Mouse (Mus musculus): Measurements from ENCODE around the gene Ankrd12. TPM values are rescaled to one million over a fixed set of nuclear protein-coding genes. Genes with fewer than 3 reads are reported as not detected.
A peak's percentile ranks its signal among the peaks of the same experiment; 100 is the strongest.

Gene Ankrd12
- polyA plus RNA-seq, 1 experiment: 28.3 TPM

DNA sequence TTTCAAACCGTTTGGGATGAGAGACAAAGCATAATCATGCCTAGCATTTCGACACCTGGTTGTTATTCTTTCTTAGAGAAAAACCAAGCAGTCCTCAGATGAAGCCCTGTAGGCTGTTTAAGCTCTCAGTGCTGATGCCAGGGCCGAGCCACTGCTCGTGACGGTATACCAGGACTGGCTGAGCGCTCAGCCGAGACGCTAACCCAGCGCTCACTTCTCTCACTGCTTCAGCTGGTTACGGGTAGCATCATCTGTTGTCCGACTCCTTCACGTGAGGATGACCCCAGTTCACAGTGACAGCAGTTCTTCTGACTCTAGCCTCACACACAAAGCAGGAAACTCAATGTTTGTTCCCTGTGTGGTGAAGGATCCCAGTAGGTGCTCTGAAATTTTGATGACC is 136.7 kb downstream of the Ankrd12 start:
- Histone ChIP-seq H3K4me3 (ENCODE audit: insufficient read depth, low read length) (no peak overlapping the region), H3K27ac (ENCODE audit: insufficient read depth, low read depth, low read length) (no peak overlapping the region)
- TF ChIP-seq CTCF (IDR thresholded peaks at IDR 0.05; ENCODE audit: low read depth, low read length) (no peak), POLR2A (IDR thresholded peaks at IDR 0.05; ENCODE audit: borderline replicate concordance, low read depth, low read length) (no peak)

DNA sequence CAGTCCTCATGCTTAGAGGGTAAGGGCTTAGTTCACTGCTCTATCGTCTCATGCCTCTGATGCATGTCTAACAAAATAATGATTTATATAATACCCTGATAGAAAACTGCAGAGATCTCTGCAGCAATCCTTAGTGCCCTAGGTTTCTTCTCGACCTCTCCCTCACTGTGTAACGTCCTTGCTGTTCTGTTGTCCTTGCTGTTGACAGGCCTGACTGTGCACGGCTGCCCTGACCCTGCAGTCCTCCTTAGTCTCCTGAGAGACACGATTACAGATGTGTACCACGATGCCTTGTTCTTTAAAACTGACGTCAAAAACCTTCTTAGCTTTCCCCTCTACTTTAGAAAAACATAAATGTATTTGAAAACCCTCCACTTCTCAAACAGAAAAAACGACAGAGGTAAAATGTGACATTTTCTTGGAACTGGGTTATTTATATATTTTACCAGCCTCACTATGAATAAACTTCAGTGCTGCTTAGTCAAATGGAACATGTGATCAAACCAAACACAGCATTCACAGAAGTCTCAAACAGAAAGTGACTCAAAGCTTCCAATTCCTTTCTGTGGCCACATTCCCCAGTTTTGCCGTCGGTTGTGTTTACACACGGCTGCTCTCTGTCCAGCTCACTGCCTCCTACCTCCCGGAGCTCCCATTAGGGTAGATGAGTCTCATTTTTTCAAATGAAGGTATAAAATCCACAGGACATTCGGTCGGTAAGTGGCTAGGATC is 137.3 kb downstream of the Ankrd12 start:
- no peak overlapping the region for H3K27ac ChIP-seq (ENCODE audit: insufficient read depth, low read depth, low read length)
- no peak overlapping the region for H3K4me3 ChIP-seq (ENCODE audit: insufficient read depth, low read length)
- peaks cover 13% of the 10 kb centered on the region for H3K4me1 ChIP-seq (ENCODE audit: control insufficient read depth, insufficient read depth, low read length)
- TF ChIP-seq CTCF (IDR thresholded peaks at IDR 0.05; ENCODE audit: low read depth, low read length) (no peak), POLR2A (IDR thresholded peaks at IDR 0.05; ENCODE audit: borderline replicate concordance, low read depth, low read length) (no peak)

More for the DNA sequence above, 136.7 kb downstream of the Ankrd12 start:
- H3K4me1 ChIP-seq (ENCODE audit: control insufficient read depth, insufficient read depth, low read length): peaks cover 13% of the 10 kb centered on the region

DNA sequence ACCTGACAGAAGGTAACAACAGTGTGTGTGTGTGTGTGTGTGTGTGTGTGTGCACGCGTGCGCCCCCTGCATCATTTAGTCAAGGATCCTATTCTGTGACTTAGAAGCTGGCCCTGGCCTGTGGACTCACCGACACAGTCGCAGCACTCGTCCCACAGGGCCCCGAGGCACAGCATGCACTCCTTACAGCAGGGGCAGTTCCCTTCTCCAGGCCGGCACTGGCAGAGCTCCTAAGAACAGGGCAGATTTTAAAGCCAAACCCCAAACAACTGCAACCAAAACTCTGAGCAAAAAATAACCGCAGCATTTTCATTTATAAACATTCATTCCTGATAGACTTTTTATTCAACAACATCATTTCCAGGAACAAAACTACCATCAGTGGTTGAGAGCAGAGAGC is 139.2 kb downstream of the Ankrd12 start:
- Histone ChIP-seq H3K4me1 (ENCODE audit: control insufficient read depth, insufficient read depth, low read length) (peaks cover 13% of the 10 kb centered on the region), H3K27ac (ENCODE audit: insufficient read depth, low read depth, low read length) (no peak overlapping the region), H3K4me3 (ENCODE audit: insufficient read depth, low read length) (no peak overlapping the region)
- TF ChIP-seq CTCF (IDR thresholded peaks at IDR 0.05; ENCODE audit: low read depth, low read length) (no peak), POLR2A (IDR thresholded peaks at IDR 0.05; ENCODE audit: borderline replicate concordance, low read depth, low read length) (no peak)

- no peak; the same call in 1 of the 2 replicates for TF ChIP-seq CTCF (IDR thresholded peaks at IDR 0.05; ENCODE audit: low read depth, low read length)
- TF ChIP-seq POLR2A (IDR thresholded peaks at IDR 0.05; ENCODE audit: borderline replicate concordance, low read depth, low read length): no peak
- Histone ChIP-seq H3K27ac (ENCODE audit: insufficient read depth, low read depth, low read length) (no peak overlapping the region), H3K4me1 (ENCODE audit: control insufficient read depth, insufficient read depth, low read length) (peaks cover 19% of the 10 kb centered on the region), H3K4me3 (ENCODE audit: insufficient read depth, low read length) (no peak overlapping the region)
Measured at GRCm38 (mm10) chr17:65933741-65934140, 143.1 kb downstream of the Ankrd12 start.

DNA sequence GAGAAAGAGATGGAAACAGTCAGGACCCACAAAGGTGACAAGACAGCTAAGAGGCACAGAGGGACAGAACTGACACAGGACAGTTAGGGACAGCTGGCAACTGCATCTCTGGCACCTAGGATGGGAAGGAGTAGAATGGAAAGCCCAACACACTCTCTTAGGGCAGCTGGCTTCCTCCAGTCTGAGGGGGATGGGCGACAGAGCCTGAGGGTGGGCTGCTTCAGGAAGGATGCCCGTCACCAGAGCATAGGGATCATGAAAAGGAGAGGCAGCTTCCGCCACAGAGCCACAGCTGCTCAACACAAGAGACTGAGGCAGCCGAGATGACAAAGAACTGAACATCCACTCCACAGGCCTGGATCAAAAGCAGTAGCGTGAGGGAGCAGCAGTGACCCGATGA is 145.4 kb downstream of the Ankrd12 start:
- no peak overlapping the region for H3K4me3 ChIP-seq (ENCODE audit: insufficient read depth, low read length)
- H3K27ac ChIP-seq (ENCODE audit: insufficient read depth, low read depth, low read length): peak overlapping the region; percentile 35
- TF ChIP-seq POLR2A (IDR thresholded peaks at IDR 0.05; ENCODE audit: borderline replicate concordance, low read depth, low read length): no peak
- no peak for TF ChIP-seq CTCF (IDR thresholded peaks at IDR 0.05; ENCODE audit: low read depth, low read length)
- peaks cover 19% of the 10 kb centered on the region for H3K4me1 ChIP-seq (ENCODE audit: control insufficient read depth, insufficient read depth, low read length)

GRCm38 (mm10) chr17:65930960-65931359 is 145.9 kb downstream of the Ankrd12 start:
- TF ChIP-seq POLR2A (IDR thresholded peaks at IDR 0.05; ENCODE audit: borderline replicate concordance, low read depth, low read length) (no peak), CTCF (IDR thresholded peaks at IDR 0.05; ENCODE audit: low read depth, low read length) (no peak)
- peak overlapping the region; percentile 35 for H3K27ac ChIP-seq (ENCODE audit: insufficient read depth, low read depth, low read length)

DNA sequence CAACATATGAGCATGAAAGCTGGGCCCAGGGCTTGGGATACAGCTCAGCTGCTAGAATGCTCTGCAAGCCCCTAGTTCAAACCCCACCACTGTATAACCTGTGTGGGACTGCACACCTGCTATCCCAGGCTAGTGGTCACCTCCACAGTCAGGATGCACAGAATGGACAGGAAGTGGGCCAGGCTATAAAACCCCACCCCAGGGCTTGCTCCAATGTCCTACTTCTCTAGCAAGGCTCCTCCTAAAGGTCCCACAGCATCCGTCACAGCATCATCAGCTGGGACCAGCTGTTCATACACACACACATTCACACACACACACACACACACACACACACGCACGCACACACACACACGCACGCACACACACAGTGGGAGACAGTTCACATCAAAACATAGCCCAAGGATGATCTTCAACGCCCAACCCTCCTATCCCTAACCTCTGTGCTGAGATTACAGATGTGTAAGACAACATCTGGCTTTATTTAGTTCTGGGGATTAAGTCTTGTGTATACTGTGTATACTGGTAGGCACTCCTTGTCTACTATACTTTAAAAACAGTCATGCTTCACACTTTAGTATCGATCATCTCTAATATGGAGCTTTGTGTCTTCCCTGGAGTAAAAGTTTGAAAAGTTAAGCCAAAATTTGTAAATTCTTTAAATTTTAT is 146.6 kb downstream of the Ankrd12 start:
- no peak overlapping the region for H3K27ac ChIP-seq (ENCODE audit: insufficient read depth, low read depth, low read length)
- peaks cover 15% of the 10 kb centered on the region for H3K4me1 ChIP-seq (ENCODE audit: control insufficient read depth, insufficient read depth, low read length)
- no peak for TF ChIP-seq CTCF (IDR thresholded peaks at IDR 0.05; ENCODE audit: low read depth, low read length)
- H3K4me3 ChIP-seq (ENCODE audit: insufficient read depth, low read length): no peak overlapping the region

More at GRCm38 (mm10) chr17:65930960-65931359, 145.9 kb downstream of the Ankrd12 start:
- no peak overlapping the region for H3K4me3 ChIP-seq (ENCODE audit: insufficient read depth, low read length)
- peaks cover 15% of the 10 kb centered on the region for H3K4me1 ChIP-seq (ENCODE audit: control insufficient read depth, insufficient read depth, low read length)

- Histone ChIP-seq H3K4me1 (ENCODE audit: control insufficient read depth, insufficient read depth, low read length) (peaks cover 15% of the 10 kb centered on the region), H3K4me3 (ENCODE audit: insufficient read depth, low read length) (no peak overlapping the region), H3K27ac (ENCODE audit: insufficient read depth, low read depth, low read length) (no peak overlapping the region)
- TF ChIP-seq POLR2A (IDR thresholded peaks at IDR 0.05; ENCODE audit: borderline replicate concordance, low read depth, low read length) (no peak), CTCF (IDR thresholded peaks at IDR 0.05; ENCODE audit: low read depth, low read length) (no peak)
Measured at GRCm38 (mm10) chr17:65929319-65929978, 147.4 kb downstream of the Ankrd12 start.

DNA sequence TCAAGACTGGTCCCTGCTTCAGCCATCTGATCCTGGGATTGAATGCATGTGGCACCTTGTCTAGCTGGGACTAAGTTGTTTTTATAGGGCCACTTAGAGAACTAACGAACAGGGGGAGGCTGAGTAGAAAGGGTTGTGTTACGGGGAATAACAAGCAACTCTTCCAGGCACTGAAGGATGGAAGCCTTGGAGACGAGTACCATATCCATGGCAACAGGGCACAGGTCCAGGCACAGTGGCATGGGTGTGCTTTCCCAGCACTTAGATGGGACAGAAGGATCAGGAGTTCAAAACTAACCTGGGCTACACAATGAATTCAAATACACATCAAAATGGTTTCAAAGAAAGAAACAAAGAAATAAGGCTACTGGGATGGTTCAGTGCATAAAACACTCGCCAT is 149.8 kb downstream of the Ankrd12 start:
- Histone ChIP-seq H3K27ac (ENCODE audit: insufficient read depth, low read depth, low read length) (no peak overlapping the region), H3K4me3 (ENCODE audit: insufficient read depth, low read length) (no peak overlapping the region), H3K4me1 (ENCODE audit: control insufficient read depth, insufficient read depth, low read length) (peaks cover 20% of the 10 kb centered on the region)
- TF ChIP-seq CTCF (IDR thresholded peaks at IDR 0.05; ENCODE audit: low read depth, low read length): no peak
- TF ChIP-seq POLR2A (IDR thresholded peaks at IDR 0.05; ENCODE audit: borderline replicate concordance, low read depth, low read length): no peak

DNA sequence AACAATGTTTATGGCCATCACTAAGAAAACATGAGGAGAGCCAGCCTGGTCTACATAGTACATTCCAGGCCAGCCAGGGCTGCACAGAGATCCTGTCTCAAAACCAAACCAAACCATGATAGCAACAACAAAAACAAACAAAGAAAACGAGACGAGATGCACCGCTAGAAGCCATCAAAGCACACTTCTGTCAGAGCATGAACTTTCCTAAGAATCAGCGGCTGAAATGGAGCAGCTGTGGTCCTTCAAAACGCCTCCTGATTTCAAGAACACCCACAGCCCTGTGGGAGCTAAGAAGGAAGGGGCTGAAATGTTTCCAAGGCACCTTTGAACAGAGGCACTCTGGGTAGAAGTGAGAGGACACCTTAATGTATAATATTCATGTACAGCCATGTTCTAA is 152.7 kb downstream of the Ankrd12 start:
- TF ChIP-seq POLR2A (IDR thresholded peaks at IDR 0.05; ENCODE audit: borderline replicate concordance, low read depth, low read length) (no peak), CTCF (IDR thresholded peaks at IDR 0.05; ENCODE audit: low read depth, low read length) (no peak)

More for the DNA sequence above, 152.7 kb downstream of the Ankrd12 start:
- peaks cover 8% of the 10 kb centered on the region for H3K4me1 ChIP-seq (ENCODE audit: control insufficient read depth, insufficient read depth, low read length)
- H3K4me3 ChIP-seq (ENCODE audit: insufficient read depth, low read length): no peak overlapping the region
- no peak overlapping the region for H3K27ac ChIP-seq (ENCODE audit: insufficient read depth, low read depth, low read length)
